Mouse (Mus musculus): ENCODE results near the gene Lrrc8e.

GRCm38 (mm10) chr8:4201321-4201720 is 25.3 kb upstream of the Lrrc8e start:
- no peak for TF ChIP-seq TAL1 (IDR thresholded peaks at IDR 0.05; ENCODE audit: low read length)
- no peak for TF ChIP-seq GATA1 (IDR thresholded peaks at IDR 0.05; ENCODE audit: low read length)
